Mouse (Mus musculus) heart, postnatal 25 days (tissue): ENCODE measurements around the gene Aspg. TPM values are rescaled to one million over a fixed set of nuclear protein-coding genes. Genes with fewer than 3 reads are reported as not detected.

Experiments used
- DNase-seq: peaks from one replicate; pipeline ENCODE4 v3.0.0; 2022; ENCODE audit warnings: low spot score
- intact Hi-C: fragments of 180-260 bp; cut with DNase I; formaldehyde crosslinking; loops from one replicate; pipeline ENCODE4 v1.15.1; 2025
- total RNA-seq, 2 experiments: library from RNA; stranded (reverse); gene quantifications; 2 replicates each; pipeline ENCODE4 v1.2.3; 2021

The Aspg gene
- total RNA-seq, result under 1 TPM; 0.25 to 0.47 TPM

DNA sequence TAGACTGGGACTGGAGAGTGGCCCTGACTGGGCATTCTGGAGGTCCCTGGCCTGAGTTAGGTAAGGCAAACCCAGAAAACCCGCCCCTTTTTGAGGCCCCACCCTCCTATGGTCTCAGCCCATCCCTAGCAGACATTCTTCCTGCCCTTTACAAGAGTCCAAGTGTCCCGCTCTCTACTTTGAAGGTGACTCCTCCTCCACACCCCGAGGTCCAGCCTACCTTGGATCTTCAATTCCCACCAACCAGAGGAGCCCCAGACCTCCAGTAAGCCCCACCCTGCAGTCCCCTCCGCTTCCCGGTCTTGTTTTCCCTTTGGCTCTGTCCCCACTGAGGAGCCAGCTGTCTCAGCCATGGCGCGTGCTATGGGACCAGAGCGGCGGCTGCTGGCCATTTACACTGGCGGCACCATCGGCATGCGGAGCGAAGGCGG is at the start of gene Aspg:
Aspg (plus strand) TSS at position 139 of the 431 bp plus-strand sequence.
- DNase-seq, result no peak
- intact Hi-C loops, result no loop called here

DNA sequence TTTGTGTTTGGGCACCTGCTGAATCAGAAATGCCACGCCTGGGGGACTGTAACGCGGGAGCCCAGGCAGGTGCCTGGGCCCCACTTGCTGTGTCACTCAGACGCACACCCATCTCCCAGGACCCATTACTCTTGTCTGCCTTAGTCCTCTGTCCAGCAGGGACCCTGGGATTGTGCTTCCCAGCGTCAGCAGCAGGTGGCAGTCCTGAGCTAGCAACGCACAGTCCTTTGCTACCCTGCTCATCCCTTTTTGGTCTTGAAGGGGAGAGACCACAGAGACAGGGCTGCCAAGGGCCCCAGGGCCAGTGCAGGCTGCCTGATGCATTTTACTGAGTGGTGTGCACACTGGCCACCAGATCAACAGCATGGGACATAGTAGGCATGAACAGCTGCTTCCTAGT is 28.8 kb upstream of the Aspg start:
- intact Hi-C loops, result loop anchor here (1.0 kb wide), 1 partner anchor 14 kb away; no protein-coding TSS in a partner anchor
- peak; percentile 14 for DNase-seq

DNA sequence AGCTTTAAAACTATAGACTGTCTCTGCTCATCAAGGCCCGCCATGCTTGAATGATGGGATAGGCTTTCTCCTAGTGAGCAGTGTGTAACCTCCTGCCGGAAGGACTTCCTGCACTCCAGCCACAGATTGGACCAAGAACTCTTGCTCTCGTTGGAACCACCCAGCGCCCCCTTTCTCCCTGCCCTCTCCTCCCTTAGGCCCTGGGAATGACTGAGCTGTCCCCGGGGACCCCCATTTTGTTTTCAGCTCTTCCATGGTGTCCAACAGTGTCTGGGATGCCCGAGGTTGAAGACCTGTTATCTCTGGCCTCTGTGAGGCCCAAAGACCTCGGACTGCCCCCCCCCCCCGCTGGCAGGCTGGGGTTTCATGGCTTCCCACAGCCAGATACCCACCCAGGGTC is 26.6 kb upstream of the Aspg start:
- intact Hi-C loops, result no loop called here
- DNase-seq, result no peak

DNA sequence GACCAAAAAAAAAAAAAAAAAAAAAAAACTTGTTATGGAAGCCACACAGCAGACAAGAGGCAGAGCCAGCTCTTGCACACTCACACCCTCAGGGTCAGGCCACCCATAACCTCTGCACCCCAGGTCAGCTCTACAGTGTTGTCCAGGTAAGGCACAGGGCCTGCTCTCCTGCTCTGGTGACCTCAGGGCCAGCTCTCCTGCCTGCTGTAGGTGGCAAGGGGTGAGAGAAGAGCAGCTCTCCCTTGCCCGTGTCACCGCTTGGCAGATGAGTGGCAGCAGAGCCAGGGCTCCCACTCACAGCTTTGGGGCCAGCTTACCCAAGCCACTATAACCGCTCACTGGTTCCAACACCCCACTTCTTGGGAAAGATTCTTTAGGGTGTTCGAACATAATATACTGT is 25.6 kb upstream of the Aspg start:
- no peak for DNase-seq
- intact Hi-C loops, result no loop called here

DNA sequence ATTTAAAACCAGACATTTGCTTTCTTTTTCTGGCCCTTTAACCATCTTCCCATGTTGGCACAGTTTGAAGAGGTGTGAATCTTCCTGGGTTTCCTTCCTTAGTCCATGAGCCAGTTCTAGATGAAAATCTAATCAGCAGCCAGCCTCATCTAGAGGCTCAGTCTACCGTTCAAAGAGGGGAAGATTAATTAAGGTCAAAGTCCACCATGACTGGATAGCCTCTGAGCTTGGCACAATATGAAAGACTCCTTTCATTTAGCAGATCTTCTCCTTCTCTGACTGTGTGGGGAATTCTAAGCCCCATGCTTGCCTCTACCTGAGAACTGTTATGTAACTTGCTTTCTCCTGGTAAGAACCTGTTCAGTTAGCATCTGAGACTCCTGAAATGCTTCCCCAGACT is 24.2 kb upstream of the Aspg start:
- no peak for DNase-seq
- intact Hi-C loops, result no loop called here

DNA sequence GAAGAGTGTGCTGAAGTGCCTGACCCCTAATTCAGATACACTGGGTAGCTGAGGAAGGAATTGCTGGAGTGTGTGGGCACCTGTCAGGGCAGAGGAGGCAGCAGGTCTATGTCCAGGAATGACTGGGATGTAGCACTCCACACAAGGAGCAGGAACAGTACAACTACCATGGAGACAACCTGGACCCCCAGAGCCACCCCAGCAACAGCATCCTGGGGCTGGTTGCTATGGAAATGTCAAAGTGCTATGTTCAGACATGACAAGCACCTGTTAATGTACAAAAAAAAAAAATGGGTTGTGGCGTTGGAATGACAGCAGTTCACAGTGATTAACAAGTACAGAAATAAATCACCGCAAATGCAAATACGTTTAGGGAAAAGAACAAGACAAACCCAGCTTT is 20.2 kb upstream of the Aspg start:
- intact Hi-C loops, result no loop called here

DNA sequence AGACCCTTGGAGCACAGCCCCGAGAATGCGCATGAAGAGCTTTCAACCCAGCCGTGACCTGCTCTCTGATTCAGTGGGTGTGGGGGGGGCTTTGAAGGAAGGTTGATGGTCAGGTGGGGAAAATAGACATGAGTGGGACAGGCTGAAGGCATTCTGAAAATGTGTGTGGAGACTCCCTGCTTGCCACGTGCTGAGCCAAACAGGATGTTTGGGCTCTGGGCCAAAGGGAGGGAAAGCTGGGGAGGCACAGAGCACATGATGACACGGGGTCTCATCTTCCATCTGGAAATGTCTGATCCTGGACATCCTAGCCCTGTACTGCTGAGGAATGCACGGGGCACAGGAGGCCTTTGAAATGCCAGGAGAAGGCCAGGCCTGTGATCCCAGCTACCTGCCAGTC is 19.8 kb upstream of the Aspg start:
- DNase-seq, result no peak
- intact Hi-C loops, result no loop called here

More for the DNA sequence above, 20.2 kb upstream of the Aspg start:
- DNase-seq, result no peak

DNA sequence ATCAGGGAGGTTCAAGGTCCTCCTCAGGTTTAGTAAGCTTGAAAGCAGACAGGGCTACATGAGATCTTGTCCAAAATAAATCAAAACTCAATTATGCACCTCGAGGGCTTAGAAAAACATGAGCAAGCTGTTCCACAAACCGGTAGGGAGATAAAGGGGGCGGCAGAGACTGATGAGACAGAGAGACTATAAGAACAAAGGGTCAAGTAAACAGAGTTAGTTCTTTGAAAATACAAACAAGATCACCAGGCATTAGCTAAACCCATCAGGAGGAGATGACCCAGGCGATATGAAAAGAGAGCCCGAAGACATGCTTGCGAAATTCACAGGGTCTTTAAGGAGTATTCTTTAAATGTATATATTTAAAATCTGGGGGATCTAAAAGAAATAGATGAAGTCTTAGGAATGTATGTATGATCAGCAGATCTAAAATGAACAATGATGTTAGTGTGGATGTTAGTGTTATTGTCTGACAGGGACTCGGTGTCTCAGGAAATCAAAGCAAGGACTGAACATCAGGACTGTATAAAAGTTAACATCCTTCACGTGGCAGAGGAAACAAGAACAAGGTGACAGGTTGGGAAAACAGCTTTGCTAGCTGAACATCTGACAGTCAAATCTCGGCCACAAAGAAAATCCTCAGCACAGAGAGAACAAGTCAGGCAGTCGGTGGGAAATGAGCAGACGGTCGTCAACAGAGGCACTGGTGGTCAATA is 17.7 kb upstream of the Aspg start:
- intact Hi-C loops, result no loop called here

DNA sequence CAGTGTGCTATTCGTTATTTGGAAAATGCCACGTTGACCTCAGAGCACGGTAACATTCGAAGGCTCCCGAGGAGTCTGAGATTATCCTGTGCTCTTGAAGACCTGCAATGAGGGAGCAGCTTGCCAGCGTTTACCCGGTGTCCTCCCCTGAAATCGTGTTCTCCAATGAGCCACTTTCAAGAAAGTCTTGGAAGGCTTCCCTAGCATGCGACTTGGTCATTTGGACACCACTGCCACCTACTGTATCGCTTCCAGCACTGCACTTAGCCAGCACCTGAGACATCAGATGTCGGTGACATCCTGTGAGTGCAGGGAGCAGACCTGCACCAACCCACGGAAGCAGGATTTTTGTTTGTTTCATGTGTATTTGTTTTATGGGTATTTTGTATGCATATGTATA is 15.4 kb upstream of the Aspg start:
- peak; percentile 28 for DNase-seq
- intact Hi-C loops, result loop anchor here (1.0 kb wide), 1 partner anchor 14 kb away; no protein-coding TSS in a partner anchor

More for the DNA sequence above, 17.7 kb upstream of the Aspg start:
- no peak for DNase-seq

DNA sequence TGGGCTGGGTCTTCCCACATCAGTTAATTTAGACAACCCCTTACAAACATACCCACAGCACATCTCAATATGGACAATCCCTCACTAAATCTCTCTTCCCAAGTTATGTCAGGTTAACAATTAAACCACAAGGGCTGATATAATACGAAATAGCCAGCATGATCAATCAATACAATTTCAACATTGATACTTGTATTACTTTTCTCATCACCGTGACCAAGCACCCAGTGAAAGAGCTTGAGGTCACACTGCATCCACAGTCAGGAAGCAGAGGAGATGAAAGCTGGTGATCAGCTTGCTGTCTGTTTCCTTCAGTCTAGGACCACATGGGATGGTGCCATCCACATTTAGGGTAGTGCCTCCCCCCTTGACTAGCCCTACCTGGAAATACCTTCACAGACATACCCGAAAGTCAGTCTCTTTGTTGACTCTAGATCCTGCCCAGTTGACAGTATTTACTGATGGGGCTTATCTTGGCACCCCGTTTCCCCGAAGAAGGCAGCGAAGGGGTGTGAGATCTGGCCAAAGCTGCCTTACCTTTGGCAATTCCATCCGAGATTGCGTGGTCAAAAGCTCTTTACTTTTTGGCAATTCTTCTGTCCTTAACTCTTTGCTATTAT is 12.1 kb upstream of the Aspg start:
- intact Hi-C loops, result no loop called here
- DNase-seq, result no peak

DNA sequence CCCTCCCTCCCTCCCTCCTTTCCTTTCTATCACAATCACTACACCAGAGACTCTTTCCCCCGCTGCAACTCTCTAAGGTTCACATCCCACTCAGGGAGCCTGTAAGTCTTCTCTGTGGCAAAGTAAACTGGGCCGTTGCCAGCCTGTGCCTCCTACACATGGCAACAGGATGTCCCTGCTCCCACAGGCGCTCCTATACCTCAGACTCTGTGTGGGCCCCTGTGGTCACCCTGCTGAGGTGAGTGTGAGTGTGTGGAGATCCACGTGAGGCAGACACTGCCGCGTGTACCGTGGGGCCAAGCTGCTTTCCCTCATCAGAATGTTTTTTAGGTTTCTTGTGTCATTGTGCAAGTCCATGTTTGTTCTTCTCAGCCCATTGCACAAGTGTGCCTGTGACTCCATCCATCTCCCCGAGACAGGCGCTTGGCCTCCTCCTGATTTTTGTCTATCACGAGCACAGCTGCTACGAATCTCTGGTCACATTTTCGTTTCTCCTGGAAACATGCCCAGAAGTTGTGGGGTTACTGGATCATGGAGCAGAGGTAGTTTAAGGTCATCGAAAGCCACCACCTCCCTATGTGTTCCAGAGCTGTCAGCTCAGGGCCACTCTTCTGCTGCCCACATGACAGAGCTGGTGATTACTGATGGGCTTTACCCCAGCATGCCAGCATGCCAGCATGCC is 10.3 kb upstream of the Aspg start:
- intact Hi-C loops, result no loop called here
- peak; percentile 63 for DNase-seq

DNA sequence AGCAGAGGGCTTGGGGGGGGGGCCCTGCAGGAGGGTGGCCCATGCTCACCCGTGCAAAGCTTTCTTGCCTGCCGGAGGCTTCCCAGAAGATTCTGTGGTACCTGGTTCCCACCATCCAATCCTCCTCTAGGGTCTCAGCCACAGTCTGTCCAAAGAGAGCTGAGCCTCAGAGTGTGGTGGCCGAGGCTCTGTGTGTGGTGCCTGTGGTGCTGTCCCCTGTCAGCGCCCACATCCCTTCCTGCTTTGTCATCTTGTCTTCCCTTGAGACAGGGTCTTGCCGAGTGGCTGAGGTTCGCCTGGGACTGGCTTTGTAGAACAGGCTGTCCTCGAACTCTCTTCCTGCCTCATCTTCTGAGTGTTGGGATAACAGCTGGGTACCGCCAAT is 9.8 kb upstream of the Aspg start:
- DNase-seq, result no peak
- intact Hi-C loops, result no loop called here

DNA sequence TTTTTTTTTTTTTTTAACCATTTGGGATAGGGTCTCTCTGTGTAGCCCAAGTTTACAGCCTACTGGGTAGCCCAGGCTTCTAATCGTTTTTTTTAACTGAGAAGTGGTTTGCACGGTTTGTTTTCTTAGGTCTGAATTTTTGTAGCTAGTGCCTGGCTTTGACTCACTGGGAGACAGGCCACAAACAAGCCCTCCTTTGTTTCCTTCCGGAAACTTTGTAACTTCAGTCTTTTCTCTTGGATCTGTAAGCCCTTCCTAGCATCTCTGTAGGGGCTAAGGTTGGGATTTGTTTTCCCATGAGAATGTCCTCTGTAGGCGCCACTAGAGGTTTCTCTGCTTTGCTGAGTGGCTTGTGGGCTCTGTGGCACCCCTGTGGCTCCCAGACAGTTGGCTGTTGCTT is 6.4 kb upstream of the Aspg start:
- no peak for DNase-seq
- intact Hi-C loops, result no loop called here

DNA sequence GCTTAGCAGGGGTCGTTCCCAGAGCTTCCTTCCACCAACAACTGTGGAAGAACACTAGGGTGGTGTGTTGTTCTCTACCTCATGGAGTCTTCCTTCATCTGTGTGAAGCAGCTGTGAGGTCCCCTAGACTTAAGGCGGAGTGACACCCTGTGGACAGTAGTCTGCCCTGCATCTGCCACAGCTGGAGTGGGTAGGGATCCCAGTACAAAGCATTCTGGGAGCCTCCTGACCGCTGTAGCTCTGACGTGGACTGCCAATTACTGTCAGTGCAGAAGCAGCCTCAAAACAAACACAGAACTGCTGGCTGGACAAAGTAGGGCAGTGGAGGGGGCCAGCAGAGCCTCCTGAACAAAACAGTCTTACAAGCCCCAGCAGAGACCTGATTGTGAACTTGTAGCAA is 5.4 kb upstream of the Aspg start:
- intact Hi-C loops, result no loop called here
- no peak for DNase-seq

DNA sequence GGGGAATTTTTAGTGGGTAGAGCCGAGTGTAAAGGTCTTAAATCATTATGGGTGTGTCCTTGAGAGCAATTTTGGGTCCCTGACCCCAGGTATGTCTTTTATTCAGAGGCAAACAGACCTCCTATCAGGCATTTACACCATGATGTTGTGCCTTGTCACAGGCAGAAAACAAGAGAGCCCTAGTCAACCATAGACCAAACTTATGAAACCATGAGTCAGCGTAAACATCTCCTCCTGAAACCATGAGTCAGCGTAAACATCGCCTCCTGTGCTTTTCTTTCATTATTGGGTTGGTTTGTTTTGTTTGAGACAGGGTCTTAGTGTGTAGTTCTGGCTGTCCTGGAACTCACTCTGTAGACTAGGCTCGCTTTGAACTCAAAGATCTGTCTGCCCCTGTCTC is 3.3 kb upstream of the Aspg start:
- intact Hi-C loops, result no loop called here
- no peak for DNase-seq

DNA sequence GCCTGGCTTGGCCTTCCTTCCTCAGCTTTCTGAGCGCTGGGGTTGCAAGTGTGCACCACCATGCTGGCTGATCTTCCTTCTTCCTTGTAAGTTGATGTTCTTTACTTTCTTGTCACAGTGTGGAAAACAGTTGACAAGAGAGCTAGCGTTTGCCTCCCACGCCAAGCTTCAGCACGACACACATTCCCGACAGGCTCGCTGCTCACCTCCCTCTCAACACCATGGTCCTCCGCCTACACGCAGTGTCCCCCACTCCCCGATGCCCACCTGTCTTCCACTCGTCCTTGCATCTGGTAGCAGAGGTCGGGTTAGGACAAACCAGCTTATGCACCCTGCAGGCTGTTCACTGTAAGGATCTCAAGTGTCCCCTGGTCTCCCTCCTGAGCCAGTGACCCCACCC is 1.6 kb upstream of the Aspg start:
- intact Hi-C loops, result no loop called here
- DNase-seq, result no peak

DNA sequence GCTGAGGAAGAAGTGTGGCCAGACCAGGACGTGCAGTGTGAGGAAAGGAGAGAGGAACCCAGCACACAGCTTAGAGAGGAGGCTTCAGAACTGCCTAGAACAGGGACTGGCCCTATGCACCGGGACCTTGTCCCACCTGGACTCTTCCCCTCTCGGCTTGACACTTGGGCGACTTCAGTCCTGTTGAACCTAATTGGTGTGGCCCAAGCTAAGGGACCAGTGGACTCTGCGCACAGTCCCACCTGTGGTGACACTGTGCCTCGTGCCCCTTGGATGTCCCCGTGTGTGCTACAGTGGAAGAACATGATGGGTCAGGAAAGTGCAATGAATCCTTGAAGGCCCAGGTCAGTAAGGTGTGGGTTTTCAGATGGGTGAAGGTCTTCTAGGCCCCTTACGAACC is 1.2 kb downstream of the Aspg start:
- intact Hi-C loops, result no loop called here
- no peak for DNase-seq

DNA sequence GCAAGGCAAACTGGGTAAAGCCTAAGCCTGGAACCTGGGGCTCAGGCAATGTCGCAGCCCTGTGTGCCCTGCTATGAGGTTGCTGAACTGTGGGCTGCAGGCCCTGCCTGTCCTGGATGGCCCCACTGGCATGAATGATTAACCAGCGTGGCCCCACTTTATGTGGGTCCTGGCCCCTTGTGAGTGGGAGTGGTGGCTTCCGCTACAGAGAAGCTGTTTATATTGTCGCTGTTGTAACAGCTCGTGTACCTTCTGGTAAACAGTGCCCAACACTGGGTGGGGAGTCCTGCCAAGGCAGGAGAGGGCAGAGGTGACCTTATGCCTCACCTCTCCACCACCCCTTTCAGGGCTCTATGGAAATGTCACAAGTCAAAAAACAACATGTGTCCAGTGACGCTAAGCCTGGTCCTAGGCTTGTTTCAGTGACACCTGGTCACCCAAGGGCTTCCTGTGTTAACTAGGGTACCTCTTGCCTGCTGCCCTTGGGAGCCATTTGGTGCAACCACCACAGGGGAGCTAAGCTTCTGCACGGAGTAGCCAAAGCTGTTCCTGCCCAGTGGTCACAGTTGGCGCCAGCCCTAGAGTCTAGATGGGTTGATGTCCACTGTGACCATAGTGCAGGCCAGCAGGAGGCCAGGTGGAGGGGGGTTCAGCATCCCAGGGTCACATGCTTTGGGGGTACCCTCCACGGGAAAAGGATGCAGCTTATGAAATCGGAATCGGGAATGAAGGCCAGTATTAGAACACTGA is 2.4 kb downstream of the Aspg start:
- DNase-seq, result no peak
- intact Hi-C loops, result no loop called here

DNA sequence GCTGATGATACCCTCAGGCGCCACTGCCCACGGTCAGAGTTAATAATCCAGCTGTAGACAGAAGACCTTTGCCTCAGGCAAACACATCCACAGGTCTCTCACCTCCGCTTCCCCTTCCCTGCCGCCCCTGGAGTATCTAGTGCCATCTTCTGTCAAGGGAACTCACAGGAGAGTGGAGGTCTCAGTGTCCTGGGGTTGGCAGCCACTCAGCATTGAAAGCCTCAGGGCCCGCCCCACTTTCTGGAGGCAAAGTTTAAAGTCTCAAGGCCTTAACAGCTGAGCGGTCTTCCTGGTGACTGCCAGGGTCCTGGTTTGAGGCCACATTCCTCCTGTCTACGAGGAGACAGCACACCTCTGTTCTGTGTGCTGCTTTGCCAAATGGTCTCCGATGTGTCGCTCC is 3.2 kb downstream of the Aspg start:
- no peak for DNase-seq
- intact Hi-C loops, result no loop called here

DNA sequence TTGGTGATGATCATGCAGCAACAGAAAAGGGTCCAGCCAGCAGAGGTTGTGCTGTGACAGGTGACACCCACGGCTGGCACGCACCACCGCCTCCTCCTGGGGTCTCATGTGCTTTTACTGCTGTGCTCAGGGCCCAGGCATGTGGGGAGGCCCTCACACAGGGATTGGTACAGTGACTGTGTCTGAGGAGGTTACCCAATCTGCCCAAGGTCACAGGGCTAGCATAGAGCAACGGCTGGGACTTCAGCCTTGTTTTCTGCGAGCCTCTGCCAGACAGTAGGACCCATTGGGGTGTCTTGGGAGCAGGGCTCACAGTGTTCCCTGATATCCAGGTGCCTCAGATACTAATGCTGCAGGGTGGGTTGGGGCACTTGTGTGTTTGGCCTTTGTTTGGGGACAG is 4.8 kb downstream of the Aspg start:
- intact Hi-C loops, result no loop called here
- no peak for DNase-seq

DNA sequence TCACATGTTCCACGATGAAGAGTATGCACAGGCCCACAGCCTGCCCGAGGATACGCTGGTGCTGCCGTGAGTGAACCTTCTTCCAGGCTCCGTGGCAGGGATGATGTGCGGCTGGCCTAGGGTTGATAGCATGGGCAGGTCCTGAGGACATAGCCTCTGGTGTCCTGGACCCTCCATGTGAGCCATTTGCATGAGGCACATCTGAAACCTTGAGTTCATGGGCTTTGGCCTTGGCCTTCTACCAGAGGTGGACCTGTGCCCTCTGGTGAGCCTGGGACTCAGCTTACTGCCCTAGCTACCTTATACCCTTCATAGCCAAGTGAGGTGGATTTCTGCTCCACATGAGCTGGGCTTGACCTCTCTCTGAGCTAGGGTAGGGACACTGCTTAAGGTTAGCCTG is 5.8 kb downstream of the Aspg start:
- intact Hi-C loops, result no loop called here
- no peak for DNase-seq
